Mouse (Mus musculus) heart, embryonic 14.5 days (tissue): Measurements from ENCODE around the gene Tnfaip8l2. TPM values are rescaled to one million over a fixed set of nuclear protein-coding genes. Genes with fewer than 3 reads are reported as not detected.

Source experiments
- ATAC-seq: fragments of 200-750 bp; cut with Nextera tagmentation; 2 replicates; pipeline ENCODE4 v1.8.0; 2017; ENCODE audit warnings: low read depth, moderate TSS enrichment; ENCODE audit not compliant: insufficient number of reproducible peaks, insufficient read depth, low FRiP score
- H3K27ac ChIP-seq, 2 experiments: fragments of 200-500 bp in 1 of 2; fragments of 300-500 bp in 1 of 2; sonication (generic) in 1 of 2; replicated peaks in 1 of 2; 2 replicates each; pipeline ENCODE4 v1.5.1; 2012 to 2014; ENCODE audit warnings: low read depth in 2 of 2, low read length in 2 of 2, control low read depth in 1 of 2, mild to moderate bottlenecking in 1 of 2, mixed read lengths in 1 of 2; ENCODE audit not compliant: control insufficient read depth in 1 of 2, insufficient read depth in 1 of 2
- H3K27me3 ChIP-seq: fragments of 300-500 bp; sonication (generic); 2 replicates; pipeline ENCODE4 v1.6.1; 2014; ENCODE audit warnings: mild to moderate bottlenecking, low read length, control low read depth; ENCODE audit not compliant: control insufficient read depth, insufficient read depth
- H3K36me3 ChIP-seq: fragments of 300-500 bp; sonication (generic); 2 replicates; pipeline ENCODE4 v1.6.1; 2014; ENCODE audit warnings: mild to moderate bottlenecking, control low read depth, low read length, mixed read lengths; ENCODE audit not compliant: control insufficient read depth, insufficient read depth
- H3K4me1 ChIP-seq, 2 experiments: fragments of 200-500 bp in 1 of 2; fragments of 300-500 bp in 1 of 2; sonication (generic) in 1 of 2; 2 replicates each; pipeline ENCODE4 v1.6.1; 2012 to 2014; ENCODE audit warnings: low read length in 2 of 2, control low read depth in 1 of 2, mixed read lengths in 1 of 2; ENCODE audit not compliant: control insufficient read depth in 2 of 2, insufficient read depth in 2 of 2
- H3K4me2 ChIP-seq: fragments of 300-500 bp; sonication (generic); 2 replicates; pipeline ENCODE4 v1.6.1; 2014; ENCODE audit warnings: mild to moderate bottlenecking, low read length
- H3K4me3 ChIP-seq, 2 experiments: fragments of 200-500 bp in 1 of 2; fragments of 300-500 bp in 1 of 2; sonication (generic) in 1 of 2; 2 replicates each; pipeline ENCODE4 v1.5.1; 2012 to 2014; ENCODE audit warnings: low read length in 2 of 2, mild to moderate bottlenecking in 2 of 2, control low read depth in 1 of 2, low read depth in 1 of 2, moderate library complexity in 1 of 2; ENCODE audit not compliant: control insufficient read depth in 1 of 2, insufficient read depth in 1 of 2
- H3K9ac ChIP-seq: fragments of 300-500 bp; sonication (generic); 2 replicates; pipeline ENCODE4 v1.6.1; 2014; ENCODE audit warnings: mild to moderate bottlenecking, low read length
- H3K9me3 ChIP-seq: fragments of 300-500 bp; sonication (generic); 2 replicates; pipeline ENCODE4 v1.6.1; 2016; ENCODE audit warnings: low read length, control low read depth; ENCODE audit not compliant: control insufficient read depth
- WGBS: fragments of 180-500 bp; shearing (Covaris S2); extraction: QIAGEN DNeasy Blood & Tissue Kit; methylation state at CpG from one replicate; pipeline ENCODE4 v1.1.7; 2014; 5-methylcytosine and 5-hydroxymethylcytosine counted together
- polyA plus RNA-seq: library from polyadenylated mRNA; unstranded; fragments of >200 nt; fragmentation: Nextera tagmentation; extraction: Ambion mirVana; gene quantifications from 2 replicates; pipeline ENCODE4 v1.2.1, GENCODE M21; 2014

Tnfaip8l2 gene
- polyA plus RNA-seq, 1 experiment from 2014 or later, result 2.6 TPM

- H3K4me1 ChIP-seq, result peaks cover 19 to 36% of the 10 kb centered on the region in 2 experiments
- peak overlapping the region; percentile 78 to 85 for H3K4me3 ChIP-seq
- peak overlapping the region; percentile 98 for H3K4me2 ChIP-seq
- H3K9me3 ChIP-seq, result no peaks in the 10 kb centered on the region
- 17% methylated on average over 8 of the region's 8 CpGs for WGBS
- no peaks in the 10 kb centered on the region; the same call in 1 of the 2 replicates for H3K27me3 ChIP-seq
- ATAC-seq, result no peak
- H3K9ac ChIP-seq, result peak overlapping the region; percentile 62
- H3K36me3 ChIP-seq, result no peaks in the 10 kb centered on the region
- H3K27ac ChIP-seq, result no peak overlapping the region
These were observed 17.4 kb upstream of the Tnfaip8l2 start for GRCm38 (mm10) chr3:95159511-95159986.

GRCm38 (mm10) chr3:95153874-95154273 is 11.7 kb upstream of the Tnfaip8l2 start:
- Histone ChIP-seq H3K4me2 (no peak overlapping the region), H3K9ac (no peak overlapping the region), H3K27me3 (no peaks in the 10 kb centered on the region), H3K4me1 (no peaks in the 10 kb centered on the region), H3K36me3 (no peaks in the 10 kb centered on the region), H3K27ac (no peak overlapping the region), H3K9me3 (no peaks in the 10 kb centered on the region), H3K4me3 (no peak overlapping the region)
- 59% methylated on average over 4 of the region's 4 CpGs for WGBS
- no peak for ATAC-seq

GRCm38 (mm10) chr3:95147924-95148323 is 5.8 kb upstream of the Tnfaip8l2 start:
- Histone ChIP-seq H3K9me3 (no peaks in the 10 kb centered on the region), H3K4me2 (no peak overlapping the region), H3K4me3 (no peak overlapping the region), H3K9ac (no peak overlapping the region), H3K27ac (no peak overlapping the region), H3K4me1 (no peaks in the 10 kb centered on the region), H3K36me3 (no peaks in the 10 kb centered on the region), H3K27me3 (no peaks in the 10 kb centered on the region)
- 61% methylated on average over 3 of the region's 3 CpGs for WGBS
- ATAC-seq, result no peak

DNA sequence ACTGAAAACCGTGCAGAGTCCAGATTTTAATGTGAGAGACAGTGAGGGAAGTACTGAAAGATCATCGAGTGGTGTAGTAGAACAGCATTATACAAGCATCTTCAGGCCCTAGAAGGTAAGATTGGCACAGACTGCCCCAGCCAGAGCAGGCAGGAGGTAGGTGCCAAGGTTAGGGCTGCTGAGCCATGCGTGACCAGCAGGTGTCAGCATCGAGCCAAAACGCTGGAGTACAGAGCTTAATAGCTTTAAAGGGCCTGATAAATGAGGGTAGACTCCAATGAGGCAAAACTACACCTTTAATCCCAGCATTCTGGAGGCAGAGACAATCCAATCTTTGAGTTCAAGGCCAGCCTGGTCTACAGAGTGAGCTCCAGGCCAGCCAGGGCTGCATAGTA is 454 bp upstream of the Tnfaip8l2 start:
- H3K4me2 ChIP-seq, result no peak overlapping the region
- H3K9me3 ChIP-seq, result no peaks in the 10 kb centered on the region
- H3K27me3 ChIP-seq, result no peaks in the 10 kb centered on the region
- no peaks in the 10 kb centered on the region for H3K4me1 ChIP-seq
- H3K9ac ChIP-seq, result no peak overlapping the region
- no peak overlapping the region for H3K4me3 ChIP-seq
- no peak overlapping the region for H3K27ac ChIP-seq
- 6% methylated on average over 5 of the region's 5 CpGs for WGBS
- H3K36me3 ChIP-seq, result peaks cover 9% of the 10 kb centered on the region; the same call in 1 of the 2 replicates
- ATAC-seq, result 0 out of 2 replicates have a peak, but pooled peaks have one; percentile 49

DNA sequence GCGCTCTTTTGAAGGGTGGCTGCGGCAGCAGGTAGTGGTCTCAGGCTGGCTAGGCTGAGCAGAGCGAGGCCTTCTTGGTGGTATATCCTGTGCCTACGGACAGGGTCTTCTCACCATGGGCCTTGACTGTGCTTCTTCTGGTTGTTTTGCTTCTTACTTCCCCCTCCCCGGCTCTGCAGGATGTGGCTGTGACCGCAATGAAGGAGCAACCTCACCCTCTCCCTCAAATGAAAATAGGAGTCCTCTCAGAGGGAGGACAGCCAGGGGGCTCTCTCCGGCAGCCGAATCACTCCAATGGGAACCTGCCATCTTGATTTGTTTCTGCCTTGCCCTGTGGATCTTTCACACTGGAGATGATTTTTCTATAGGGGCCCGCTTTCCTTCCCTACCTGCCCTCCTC is 686 bp downstream of the Tnfaip8l2 start:
- 92% methylated on average over 9 of the region's 9 CpGs for whole genome bisulfite sequencing
- H3K9me3 ChIP-seq, result no peaks in the 10 kb centered on the region
- H3K27ac ChIP-seq, result no peak overlapping the region
- H3K4me1 ChIP-seq, result no peaks in the 10 kb centered on the region
- ATAC-seq, result no peak
- H3K27me3 ChIP-seq, result no peaks in the 10 kb centered on the region
- H3K4me2 ChIP-seq, result no peak overlapping the region
- H3K9ac ChIP-seq, result no peak overlapping the region
- H3K36me3 ChIP-seq, result peaks cover 9% of the 10 kb centered on the region; the same call in 1 of the 2 replicates
- no peak overlapping the region for H3K4me3 ChIP-seq

DNA sequence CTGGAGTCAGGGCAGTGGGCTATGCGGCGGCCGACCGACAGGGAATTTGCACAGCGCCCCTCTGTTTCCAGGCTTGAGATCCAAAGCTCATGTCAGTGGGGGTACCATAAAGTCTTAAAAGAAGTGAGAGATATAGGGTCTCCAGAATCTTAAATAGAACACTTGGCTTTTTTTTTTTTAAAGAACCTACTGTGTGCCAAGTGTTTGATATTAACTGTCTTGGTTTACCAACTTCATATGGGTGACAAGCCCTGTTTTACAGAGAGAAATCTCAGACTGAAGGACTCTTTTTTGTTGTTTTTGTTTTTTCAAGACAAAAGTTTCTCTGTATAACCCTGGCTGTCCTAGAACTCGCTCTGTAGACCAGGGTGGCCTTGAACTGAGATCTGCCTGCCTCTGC is 1.4 kb downstream of the Tnfaip8l2 start:
- 91% methylated on average over 6 of the region's 6 CpGs for WGBS
- peaks cover 0 to 2% of the 10 kb centered on the region in 2 experiments; a peak in 1 of 4 replicates for H3K4me1 ChIP-seq
- no peaks in the 10 kb centered on the region for H3K27me3 ChIP-seq
- no peak overlapping the region; the same call in 1 of the 2 replicates for H3K4me2 ChIP-seq
- no peak overlapping the region for H3K9ac ChIP-seq
- H3K36me3 ChIP-seq, result peaks cover 9% of the 10 kb centered on the region; the same call in 1 of the 2 replicates
- no peak overlapping the region for H3K27ac ChIP-seq
- H3K9me3 ChIP-seq, result no peaks in the 10 kb centered on the region
- no peak overlapping the region for H3K4me3 ChIP-seq
- ATAC-seq, result no peak

DNA sequence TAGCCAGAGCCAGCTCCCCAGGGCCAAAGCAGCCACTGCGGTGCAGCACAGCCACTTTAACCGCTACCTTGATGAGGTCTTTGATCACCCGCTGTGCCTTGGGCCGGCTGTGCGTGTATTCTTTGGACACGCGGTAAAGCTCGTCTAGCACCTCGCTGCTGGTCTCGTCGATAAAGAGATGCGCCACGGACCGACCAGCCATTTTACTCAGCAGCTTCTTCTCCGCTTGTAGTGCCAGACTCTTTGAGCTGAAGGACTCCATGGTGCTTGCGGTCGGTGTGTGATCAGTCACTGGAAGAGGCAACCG is 1.9 kb downstream of the Tnfaip8l2 start:
- peaks cover 0 to 7% of the 10 kb centered on the region in 2 experiments; a peak in 2 of 4 replicates for H3K4me1 ChIP-seq
- H3K27me3 ChIP-seq, result no peaks in the 10 kb centered on the region
- H3K4me3 ChIP-seq, result peak overlapping the region in 1 of 2 experiments; percentile 13; a peak in 1 of 4 replicates
- no peak for ATAC-seq
- H3K9me3 ChIP-seq, result no peaks in the 10 kb centered on the region
- peaks cover 9% of the 10 kb centered on the region; the same call in 1 of the 2 replicates for H3K36me3 ChIP-seq
- H3K27ac ChIP-seq, result no peak overlapping the region
- peak overlapping the region; percentile 52 for H3K4me2 ChIP-seq
- H3K9ac ChIP-seq, result 0 out of 2 replicates have a peak overlapping the region, but pooled peaks have one; percentile 30
- WGBS, result 44% methylated on average over 18 of the region's 18 CpGs
